Mouse (Mus musculus) liver, embryonic 16.5 days (tissue): ENCODE results near the gene Lingo2. TPM values are rescaled to one million over a fixed set of nuclear protein-coding genes. Genes with fewer than 3 reads are reported as not detected.

Experiments
- ATAC-seq: fragments of 200-750 bp; cut with Nextera tagmentation; 2 replicates; pipeline ENCODE4 v1.8.0; 2017; ENCODE audit warnings: low read depth, mild to moderate bottlenecking, moderate number of reproducible peaks, moderate library complexity
- H3K27ac ChIP-seq: fragments of 300-500 bp; sonication (generic); 2 replicates; pipeline ENCODE4 v1.5.1; 2014; ENCODE audit warnings: mild to moderate bottlenecking, low read length
- H3K27me3 ChIP-seq: fragments of 300-500 bp; sonication (generic); 2 replicates; pipeline ENCODE4 v1.6.1; 2014; ENCODE audit warnings: low read depth, low read length, mixed read lengths; ENCODE audit not compliant: control insufficient read depth, insufficient read depth
- H3K36me3 ChIP-seq: fragments of 300-500 bp; sonication (generic); 2 replicates; pipeline ENCODE4 v1.6.1; 2014; ENCODE audit warnings: mild to moderate bottlenecking; ENCODE audit not compliant: control insufficient read depth, insufficient read depth
- H3K4me1 ChIP-seq: fragments of 300-500 bp; sonication (generic); 2 replicates; pipeline ENCODE4 v1.6.1; 2014; ENCODE audit warnings: low read depth, low read length, mixed read lengths; ENCODE audit not compliant: control insufficient read depth
- H3K4me2 ChIP-seq: fragments of 300-500 bp; sonication (generic); 2 replicates; pipeline ENCODE4 v1.6.1; 2014; ENCODE audit warnings: low read depth, low read length, mixed read lengths
- H3K4me3 ChIP-seq: fragments of 300-500 bp; sonication (generic); 2 replicates; pipeline ENCODE4 v1.5.1; 2014; ENCODE audit warnings: low read depth, mild to moderate bottlenecking, low read length
- H3K9ac ChIP-seq: fragments of 300-500 bp; sonication (generic); 2 replicates; pipeline ENCODE4 v1.6.1; 2014; ENCODE audit warnings: low read depth, low read length
- H3K9me3 ChIP-seq: fragments of 300-500 bp; sonication (generic); replicated peaks from 2 replicates; pipeline ENCODE4 v1.6.1; 2016; ENCODE audit warnings: low read length; ENCODE audit not compliant: control insufficient read depth
- WGBS: fragments of 180-500 bp; shearing (Covaris S2); extraction: QIAGEN DNeasy Blood & Tissue Kit; methylation state at CpG from one replicate; pipeline ENCODE4 v1.1.7; 2014; ENCODE audit not compliant: insufficient replicate concordance; 5-methylcytosine and 5-hydroxymethylcytosine counted together
- polyA plus RNA-seq: library from polyadenylated mRNA; unstranded; fragments of >200 nt; fragmentation: Nextera tagmentation; extraction: Ambion mirVana; gene quantifications from 2 replicates; pipeline ENCODE4 v1.2.1, GENCODE M21; 2015

The Lingo2 gene
- polyA plus RNA-seq, 1 experiment from 2014 or later: not detected

- no peak for ATAC-seq
- no peaks in the 10 kb centered on the region for H3K27me3 ChIP-seq
- H3K4me1 ChIP-seq: no peaks in the 10 kb centered on the region
- no peak overlapping the region for H3K27ac ChIP-seq
- H3K9ac ChIP-seq: no peak overlapping the region
- H3K9me3 ChIP-seq: no peaks in the 10 kb centered on the region
- H3K4me2 ChIP-seq: no peak overlapping the region
- no peaks in the 10 kb centered on the region for H3K36me3 ChIP-seq
- H3K4me3 ChIP-seq: no peak overlapping the region
Observed at GRCm38 (mm10) chr4:36874781-36875180, 76.8 kb downstream of the Lingo2 start.

DNA sequence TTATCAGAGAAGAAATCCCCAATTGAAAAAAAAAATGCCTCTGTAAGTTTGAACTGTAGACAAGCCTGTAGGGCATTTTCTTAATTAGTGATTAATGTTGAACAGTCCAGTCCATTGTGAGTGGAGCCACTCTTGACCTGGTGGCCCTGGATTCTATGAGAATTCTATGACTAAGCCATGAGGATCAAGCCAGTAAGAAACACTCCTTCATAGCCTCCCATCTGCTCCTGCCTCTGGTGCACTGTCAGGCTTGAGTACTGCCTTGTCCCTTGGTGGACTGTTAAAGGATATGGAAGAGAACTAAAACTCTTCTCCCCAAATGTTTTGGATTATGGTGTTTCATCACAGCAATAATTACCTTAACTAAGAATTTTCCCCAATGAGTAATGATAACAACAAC, 126.6 kb downstream of the Lingo2 start:
- no peaks in the 10 kb centered on the region for H3K27me3 ChIP-seq
- no peak overlapping the region for H3K9ac ChIP-seq
- no peak overlapping the region for H3K4me2 ChIP-seq
- no peaks in the 10 kb centered on the region for H3K4me1 ChIP-seq
- H3K9me3 ChIP-seq: no peaks in the 10 kb centered on the region
- no peak for ATAC-seq
- H3K4me3 ChIP-seq: no peak overlapping the region
- no peaks in the 10 kb centered on the region for H3K36me3 ChIP-seq
- no peak overlapping the region for H3K27ac ChIP-seq

- no peaks in the 10 kb centered on the region for H3K9me3 ChIP-seq
- no peak overlapping the region for H3K27ac ChIP-seq
- H3K27me3 ChIP-seq: no peaks in the 10 kb centered on the region
- H3K4me3 ChIP-seq: no peak overlapping the region
- H3K4me1 ChIP-seq: no peaks in the 10 kb centered on the region
- no peak for ATAC-seq
- no peak overlapping the region for H3K9ac ChIP-seq
- H3K4me2 ChIP-seq: no peak overlapping the region
- H3K36me3 ChIP-seq: no peaks in the 10 kb centered on the region
Observed at GRCm38 (mm10) chr4:36821914-36822313, 129.6 kb downstream of the Lingo2 start.

- no peak overlapping the region for H3K4me2 ChIP-seq
- H3K9ac ChIP-seq: no peak overlapping the region
- WGBS: 42% methylated on average over 4 of the region's 4 CpGs
- H3K4me1 ChIP-seq: no peaks in the 10 kb centered on the region
- H3K4me3 ChIP-seq: no peak overlapping the region
- no peak overlapping the region for H3K27ac ChIP-seq
- ATAC-seq: no peak
- no peaks in the 10 kb centered on the region for H3K9me3 ChIP-seq
- H3K27me3 ChIP-seq: no peaks in the 10 kb centered on the region
- H3K36me3 ChIP-seq: no peaks in the 10 kb centered on the region
Observed at GRCm38 (mm10) chr4:36775088-36775487, 176.5 kb downstream of the Lingo2 start.

DNA sequence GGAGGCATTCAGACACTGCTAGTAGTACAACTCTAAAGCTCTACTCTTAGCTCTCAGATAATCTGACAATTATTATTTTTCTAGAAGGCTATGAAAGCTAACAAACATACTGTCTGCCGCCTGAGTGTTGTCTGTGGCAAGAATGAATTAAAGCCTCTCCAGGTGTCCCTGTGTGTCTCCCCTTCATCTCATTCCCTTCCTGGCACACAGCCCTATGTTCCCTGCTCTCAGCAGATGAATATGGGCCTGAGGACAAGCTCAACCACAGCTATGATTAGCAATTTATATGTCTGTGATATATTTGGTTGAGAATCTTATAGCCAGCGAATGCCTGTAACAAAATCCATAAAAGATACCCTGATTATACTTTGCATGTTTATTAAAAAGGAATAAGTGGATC, 220.9 kb downstream of the Lingo2 start:
- no peak for ATAC-seq
- Histone ChIP-seq H3K27me3 (no peaks in the 10 kb centered on the region), H3K27ac (no peak overlapping the region), H3K4me1 (no peaks in the 10 kb centered on the region), H3K9ac (no peak overlapping the region), H3K4me2 (no peak overlapping the region), H3K36me3 (no peaks in the 10 kb centered on the region), H3K4me3 (no peak overlapping the region), H3K9me3 (no peaks in the 10 kb centered on the region)
- WGBS: 62% methylated on average over 2 of the region's 2 CpGs

DNA sequence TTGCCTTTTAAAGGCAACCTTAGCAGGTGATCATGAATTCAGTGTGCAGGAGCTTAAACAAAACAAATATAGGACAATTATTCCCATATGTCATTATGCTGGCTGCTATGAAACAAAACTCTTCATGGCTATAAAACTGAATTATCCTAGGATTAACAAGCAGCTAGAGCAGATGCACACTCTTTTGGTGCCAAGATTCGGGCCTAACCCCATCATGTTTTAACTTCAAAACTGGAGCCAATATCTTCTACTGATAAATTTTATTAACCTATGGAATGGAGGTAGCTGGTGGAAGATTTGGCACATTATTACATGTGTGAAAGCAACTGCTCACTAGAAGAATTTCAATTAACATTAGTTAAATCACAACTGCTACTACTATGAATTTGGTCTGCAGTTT, 235.1 kb downstream of the Lingo2 start:
- no peak for ATAC-seq
- 46% methylated on average over 1 of the region's 1 CpGs for WGBS
- Histone ChIP-seq H3K4me3 (no peak overlapping the region), H3K36me3 (no peaks in the 10 kb centered on the region), H3K4me2 (no peak overlapping the region), H3K27ac (no peak overlapping the region), H3K4me1 (no peaks in the 10 kb centered on the region), H3K27me3 (no peaks in the 10 kb centered on the region), H3K9ac (no peak overlapping the region), H3K9me3 (no peaks in the 10 kb centered on the region)

DNA sequence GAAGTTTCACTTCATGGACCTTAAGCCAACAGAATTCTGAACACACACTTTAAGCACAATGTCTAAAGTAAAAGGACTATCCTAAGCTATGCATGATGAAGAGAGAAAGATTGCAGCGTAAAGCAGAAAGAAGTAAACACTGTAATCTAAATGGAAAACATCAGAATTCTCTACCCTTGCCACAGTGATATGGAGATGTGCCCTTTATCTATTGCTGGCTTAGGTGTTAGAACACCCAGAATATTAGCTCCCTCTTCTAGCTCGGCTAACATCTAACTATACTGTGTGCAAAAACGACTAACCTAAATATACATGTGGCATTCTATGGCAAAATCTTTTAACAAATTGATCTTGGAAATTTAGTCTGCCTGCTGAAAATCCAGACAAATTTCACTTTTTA, 252.7 kb downstream of the Lingo2 start:
- Histone ChIP-seq H3K27ac (no peak overlapping the region), H3K9me3 (no peaks in the 10 kb centered on the region), H3K27me3 (no peaks in the 10 kb centered on the region), H3K36me3 (no peaks in the 10 kb centered on the region), H3K4me3 (no peak overlapping the region), H3K9ac (no peak overlapping the region), H3K4me1 (no peaks in the 10 kb centered on the region), H3K4me2 (no peak overlapping the region)
- WGBS: 35% methylated on average over 3 of the region's 3 CpGs
- ATAC-seq: peak; percentile 58; the same call in 1 of the 2 replicates

DNA sequence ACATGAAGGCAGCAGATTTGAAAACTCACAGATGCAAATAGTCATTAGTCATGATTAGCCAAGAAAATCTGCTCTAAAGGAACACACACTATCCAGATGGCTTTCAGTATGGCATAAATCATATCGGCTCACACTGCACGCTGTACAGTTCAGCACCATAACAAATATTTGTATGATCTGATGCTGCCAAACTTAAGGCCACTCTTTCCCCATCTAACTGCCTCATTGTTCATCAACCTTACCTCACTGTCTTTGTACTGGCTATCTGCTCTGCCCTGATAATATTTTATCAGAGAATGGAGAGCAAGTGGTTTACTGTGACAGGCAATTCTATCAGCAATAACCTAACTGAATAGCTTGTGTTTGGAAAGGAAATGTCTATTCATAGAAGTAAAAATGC, 254.7 kb downstream of the Lingo2 start:
- Histone ChIP-seq H3K36me3 (no peaks in the 10 kb centered on the region), H3K27me3 (no peaks in the 10 kb centered on the region), H3K4me2 (no peak overlapping the region), H3K4me3 (no peak overlapping the region), H3K9ac (no peak overlapping the region), H3K9me3 (no peaks in the 10 kb centered on the region), H3K27ac (no peak overlapping the region), H3K4me1 (no peaks in the 10 kb centered on the region)
- WGBS: 39% methylated on average over 2 of the region's 2 CpGs
- ATAC-seq: peak; percentile 73

DNA sequence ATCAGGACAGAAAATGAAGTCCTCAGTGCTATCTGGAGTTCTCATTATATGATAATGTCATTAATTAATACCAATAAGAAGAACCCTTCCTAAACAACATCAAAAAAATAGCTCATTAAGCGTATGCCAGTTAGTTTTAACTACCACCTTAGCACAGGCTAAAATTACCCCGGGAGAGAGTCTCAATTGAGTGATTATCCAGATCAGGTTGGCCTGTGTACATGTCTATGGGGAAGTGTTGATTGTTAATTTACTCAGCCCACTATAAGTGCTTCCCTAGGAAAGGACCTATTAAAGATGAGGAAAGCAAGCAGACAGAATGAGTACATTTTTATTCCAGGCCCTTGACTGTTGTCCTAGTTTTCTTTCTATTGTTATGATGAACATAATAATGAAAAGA, 291.6 kb downstream of the Lingo2 start:
- no peak overlapping the region for H3K27ac ChIP-seq
- H3K4me3 ChIP-seq: no peak overlapping the region
- 73% methylated on average over 2 of the region's 2 CpGs for WGBS
- H3K4me2 ChIP-seq: no peak overlapping the region
- no peaks in the 10 kb centered on the region for H3K27me3 ChIP-seq
- H3K4me1 ChIP-seq: no peaks in the 10 kb centered on the region
- no peak overlapping the region for H3K9ac ChIP-seq
- H3K36me3 ChIP-seq: no peaks in the 10 kb centered on the region
- no peaks in the 10 kb centered on the region for H3K9me3 ChIP-seq
- no peak for ATAC-seq

DNA sequence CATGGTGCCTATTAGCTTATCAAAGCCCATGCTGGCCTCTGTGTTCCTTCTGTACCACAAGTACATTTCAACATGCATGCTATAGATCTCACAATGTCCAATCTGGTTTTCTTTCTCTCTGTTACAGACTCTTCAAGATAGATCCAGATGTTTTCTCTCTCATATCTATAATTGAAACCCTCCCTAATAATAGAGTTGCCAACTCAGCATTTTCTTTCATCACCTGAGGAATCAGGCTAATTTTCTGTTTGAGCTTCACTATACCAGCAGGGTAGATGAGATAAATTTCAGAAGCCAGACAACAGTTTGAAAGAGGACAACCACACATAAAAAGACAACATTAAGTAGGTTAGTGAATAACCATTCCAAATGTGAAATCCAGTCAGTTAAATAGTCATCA, 303.8 kb downstream of the Lingo2 start:
- Histone ChIP-seq H3K4me1 (no peaks in the 10 kb centered on the region), H3K36me3 (no peaks in the 10 kb centered on the region), H3K4me3 (no peak overlapping the region), H3K4me2 (no peak overlapping the region), H3K27me3 (no peaks in the 10 kb centered on the region), H3K9ac (no peak overlapping the region), H3K27ac (no peak overlapping the region), H3K9me3 (no peaks in the 10 kb centered on the region)
- ATAC-seq: no peak
